Mouse (Mus musculus) 3134 (cell line): ENCODE data around the gene Ly6g5b.

Experiments
- DNase-seq: peaks from one replicate; pipeline ENCODE4 v3.0.0-alpha.2; 2011; ENCODE audit warnings: low spot score; ENCODE audit not compliant: insufficient read length; ENCODE audit errors: extremely low read depth

The Ly6g5b gene

GRCm38 (mm10) chr17:35082841-35083576 lies 32.2 kb downstream of the Ly6g5b start:
- DNase-seq, result no peak

GRCm38 (mm10) chr17:35080710-35081109 lies 34.5 kb downstream of the Ly6g5b start:
- no peak for DNase-seq

GRCm38 (mm10) chr17:35080248-35080647 lies 35.0 kb downstream of the Ly6g5b start:
- DNase-seq, result no peak

GRCm38 (mm10) chr17:35079778-35080177 lies 35.5 kb downstream of the Ly6g5b start:
- DNase-seq, result no peak

GRCm38 (mm10) chr17:35077786-35078233 lies 37.4 kb downstream of the Ly6g5b start, which contains the start of gene Ly6g6d:
Gene Ly6g6d, minus strand, starts transcription at chr17:35078065.
- DNase-seq, result no peak

- DNase-seq, result no peak
Observed at GRCm38 (mm10) chr17:35077285-35077684, 37.9 kb downstream of the Ly6g5b start.

- DNase-seq, result no peak
Observed at GRCm38 (mm10) chr17:35076507-35077176, 38.6 kb downstream of the Ly6g5b start, which contains the start of gene Ly6g6e. Gene Ly6g6e, plus strand, starts transcription at chr17:35076902.

- DNase-seq, result no peak
Observed at GRCm38 (mm10) chr17:35074097-35074496, 41.1 kb downstream of the Ly6g5b start.

- DNase-seq, result no peak
Observed at GRCm38 (mm10) chr17:35071454-35071853, 43.8 kb downstream of the Ly6g5b start.

GRCm38 (mm10) chr17:35070556-35071229 lies 44.5 kb downstream of the Ly6g5b start:
- no peak for DNase-seq

- no peak for DNase-seq
Observed at GRCm38 (mm10) chr17:35068213-35068914, 46.9 kb downstream of the Ly6g5b start.

- no peak for DNase-seq
Observed at GRCm38 (mm10) chr17:35066084-35066483, 49.1 kb downstream of the Ly6g5b start, which contains the start of gene Mpig6b. Gene Mpig6b, minus strand, starts transcription at chr17:35066184.

GRCm38 (mm10) chr17:35064951-35065947 lies 50.0 kb downstream of the Ly6g5b start, which contains the start of gene Ly6g6c:
Gene Ly6g6c, plus strand, starts transcription at chr17:35065388.
- no peak for DNase-seq

GRCm38 (mm10) chr17:35064378-35064877 lies 50.8 kb downstream of the Ly6g5b start:
- no peak for DNase-seq
